Mouse (Mus musculus): ENCODE results near the gene Tjp2.

DNA sequence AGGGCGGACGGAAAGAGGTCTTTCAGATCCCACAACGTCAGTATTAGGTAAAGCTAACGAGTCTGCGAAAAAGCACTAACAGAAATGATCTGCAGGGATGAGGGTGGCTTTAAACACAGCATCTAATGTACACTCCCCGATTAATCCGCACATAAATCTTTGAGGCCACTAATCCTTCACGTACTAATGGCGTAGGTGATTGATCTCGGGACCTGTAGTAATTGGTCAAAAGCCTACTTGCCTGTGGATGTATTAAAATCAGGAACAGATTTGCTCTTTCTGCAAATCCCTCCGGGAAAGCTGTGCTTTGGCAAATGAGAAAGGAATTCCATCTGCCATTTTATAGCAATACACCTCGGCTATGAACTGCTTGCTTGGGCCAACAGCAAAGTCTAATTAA lies 24.3 kb downstream of the Tjp2 start:
- no peak for TF ChIP-seq GATA1 (IDR thresholded peaks at IDR 0.05; ENCODE audit: borderline replicate concordance, low read length)
- no peak for TF ChIP-seq GATA2 (IDR thresholded peaks at IDR 0.05; ENCODE audit: borderline replicate concordance, low read depth, low read length)
- TF ChIP-seq CTCF (IDR thresholded peaks at IDR 0.05; ENCODE audit: low read depth, low read length): no peak

Measured in G1E (cell line).